ENCODE assay signal across 15 mouse cellular contexts in genomic region chr17:15421446-15421845, GRCm38 (mm10).
"Had no signal": no experiment of that assay in that cellular context is flagged by ENCODE, and none has a peak within 500 bp of the region (broad histone marks: within the 10 kb centered on the region; RNA-seq: fewer than 3 reads in every experiment).

No protein-coding gene starts in this region.

- H3K9ac ChIP-seq: neural tube, embryonic 13.5 days; neural tube, embryonic 15.5 days; stomach, embryonic 15.5 days had no signal

- DNase-seq: retina, postnatal 1 day; right cerebral cortex, adult 18-20 months; right cerebral cortex, postnatal 14 days; right cerebral cortex, postnatal 25 days; right cerebral cortex, postnatal 4 days; spleen, adult 18-20 months; thymus, adult 18-20 months; thymus, adult 2 months; thymus, postnatal 14 days; thymus, postnatal 25 days; thymus, postnatal 36 days; thymus, postnatal 4 days had no signal

- H3K4me1 ChIP-seq: neural tube, embryonic 13.5 days; neural tube, embryonic 15.5 days; stomach, embryonic 15.5 days had no signal

- H3K9me3 ChIP-seq: neural tube, embryonic 13.5 days; neural tube, embryonic 15.5 days; stomach, embryonic 15.5 days had no signal

- H3K27ac ChIP-seq: neural tube, embryonic 13.5 days; neural tube, embryonic 15.5 days; stomach, embryonic 15.5 days had no signal

- H3K27me3 ChIP-seq: neural tube, embryonic 13.5 days; neural tube, embryonic 15.5 days; stomach, embryonic 15.5 days had no signal

- H3K4me3 ChIP-seq: neural tube, embryonic 13.5 days; neural tube, embryonic 15.5 days; stomach, embryonic 15.5 days had no signal

- H3K4me2 ChIP-seq: neural tube, embryonic 13.5 days; neural tube, embryonic 15.5 days; stomach, embryonic 15.5 days had no signal
